Mouse (Mus musculus) stomach, postnatal 0 days (tissue): ENCODE results near the gene Tor1a. TPM values are rescaled to one million over a fixed set of nuclear protein-coding genes. Genes with fewer than 3 reads are reported as not detected.
A peak's percentile ranks its signal among the peaks of the same experiment; 100 is the strongest.
"Not testable (repeated sequence)": the region's sequence is repeated elsewhere in the genome, so short reads cannot be mapped to it uniquely, and the experiment has no call there.

ENCODE experiments used
- ATAC-seq: fragments of 200-750 bp; cut with Nextera tagmentation; 2 replicates; pipeline ENCODE4 v1.8.0; 2017; ENCODE audit not compliant: low FRiP score, low TSS enrichment
- DNase-seq: peaks from one replicate; pipeline ENCODE4 v3.0.0-alpha.2; 2016; ENCODE audit warnings: low spot score
- H3K27ac ChIP-seq: fragments of 300-500 bp; sonication (generic); replicated peaks from 2 replicates; pipeline ENCODE4 v1.5.1; 2014; ENCODE audit warnings: mild to moderate bottlenecking, control low read depth
- H3K27me3 ChIP-seq: fragments of 300-500 bp; sonication (generic); 2 replicates; pipeline ENCODE4 v1.6.1; 2014; ENCODE audit warnings: low read length; ENCODE audit not compliant: control insufficient read depth, insufficient read depth
- H3K36me3 ChIP-seq: fragments of 300-500 bp; sonication (generic); 2 replicates; pipeline ENCODE4 v1.6.1; 2014; ENCODE audit warnings: low read length, mixed read lengths; ENCODE audit not compliant: control insufficient read depth, insufficient read depth
- H3K4me1 ChIP-seq: fragments of 300-500 bp; sonication (generic); replicated peaks from 2 replicates; pipeline ENCODE4 v1.6.1; 2014; ENCODE audit warnings: antibody characterized with exemption; ENCODE audit not compliant: control insufficient read depth, insufficient read depth
- H3K4me2 ChIP-seq: fragments of 300-500 bp; sonication (generic); replicated peaks from 2 replicates; pipeline ENCODE4 v1.6.1; 2014; ENCODE audit warnings: low read depth, mild to moderate bottlenecking, control low read depth, moderate library complexity
- H3K4me3 ChIP-seq: fragments of 300-500 bp; sonication (generic); 2 replicates; pipeline ENCODE4 v1.5.1; 2014; ENCODE audit warnings: low read depth, low read length, control low read depth
- H3K9ac ChIP-seq: fragments of 300-500 bp; sonication (generic); 2 replicates; pipeline ENCODE4 v1.6.1; 2014; ENCODE audit warnings: mild to moderate bottlenecking, low read length, control low read depth, mixed read lengths
- H3K9me3 ChIP-seq: fragments of 300-500 bp; sonication (generic); 2 replicates; pipeline ENCODE4 v1.6.1; 2016; ENCODE audit warnings: low read length; ENCODE audit not compliant: control insufficient read depth
- CTCF ChIP-seq: IDR thresholded peaks from 2 replicates; pipeline ENCODE4 v1.5.1; 2016; ENCODE audit warnings: antibody characterized with exemption, low read depth, mild to moderate bottlenecking, moderate library complexity
- EP300 ChIP-seq: optimal IDR thresholded peaks from 2 replicates; pipeline ENCODE3; 2016; ENCODE audit warnings: antibody characterized with exemption
- WGBS: fragments of 180-500 bp; shearing (Covaris S2); extraction: QIAGEN DNeasy Blood & Tissue Kit; methylation state at CpG from one replicate; pipeline ENCODE4 v1.1.7; 2014; 5-methylcytosine and 5-hydroxymethylcytosine counted together
- polyA plus RNA-seq: library from polyadenylated mRNA; unstranded; fragments of >200 nt; fragmentation: Nextera tagmentation; extraction: Ambion mirVana; gene quantifications from 2 replicates; pipeline ENCODE4 v1.2.1, GENCODE M21; 2015

The Tor1a gene
- polyA plus RNA-seq, 1 experiment from 2014 or later = 51.2 TPM

- Histone ChIP-seq H3K9me3 (no peaks in the 10 kb centered on the region), H3K27me3 (no peaks in the 10 kb centered on the region), H3K4me3 (peak overlapping the region; percentile 73), H3K27ac (peak overlapping the region; percentile 85), H3K9ac (0 out of 2 replicates have a peak overlapping the region, but pooled peaks have one; percentile 8), H3K4me1 (peaks cover 5% of the 10 kb centered on the region; the same call in 1 of the 2 replicates), H3K36me3 (peaks cover 10% of the 10 kb centered on the region), H3K4me2 (peak overlapping the region; percentile 84)
- no peak for DNase-seq
- ATAC-seq = no peak; the same call in 1 of the 2 replicates
- WGBS = 24% methylated on average over 5 of the region's 5 CpGs
- TF ChIP-seq EP300 (no peak), CTCF (no peak)
Observed at GRCm38 (mm10) chr2:30952457-30952823, 15.3 kb downstream of the Tor1a start.

- no peak for TF ChIP-seq EP300
- TF ChIP-seq CTCF = peak; percentile 93
- Histone ChIP-seq H3K27ac (0 out of 2 replicates have a peak overlapping the region, but pooled peaks have one; percentile 69), H3K4me2 (peak overlapping the region; percentile 41), H3K27me3 (no peaks in the 10 kb centered on the region), H3K4me3 (peak overlapping the region; percentile 28), H3K4me1 (no peaks in the 10 kb centered on the region), H3K9ac (no peak overlapping the region), H3K36me3 (no peaks in the 10 kb centered on the region), H3K9me3 (no peaks in the 10 kb centered on the region)
- WGBS = 23% methylated on average over 16 of the region's 16 CpGs
- ATAC-seq = peak; percentile 76
- DNase-seq = peak; percentile 78
Observed at GRCm38 (mm10) chr2:30942603-30943011, 25.1 kb downstream of the Tor1a start.

- DNase-seq = peak; percentile 74
- H3K9ac ChIP-seq, H3K9me3 ChIP-seq, H3K4me2 ChIP-seq, H3K27me3 ChIP-seq, H3K36me3 ChIP-seq, H3K4me3 ChIP-seq, H3K4me1 ChIP-seq: not testable (repeated sequence)
- H3K27ac ChIP-seq = peak overlapping the region; percentile 65; the same call in 1 of the 2 replicates
- peak; percentile 38 for ATAC-seq
- WGBS = 35% methylated on average over 7 of the region's 7 CpGs
- peak; percentile 51 for TF ChIP-seq CTCF
Observed at GRCm38 (mm10) chr2:30942116-30942515, 25.6 kb downstream of the Tor1a start.

DNA sequence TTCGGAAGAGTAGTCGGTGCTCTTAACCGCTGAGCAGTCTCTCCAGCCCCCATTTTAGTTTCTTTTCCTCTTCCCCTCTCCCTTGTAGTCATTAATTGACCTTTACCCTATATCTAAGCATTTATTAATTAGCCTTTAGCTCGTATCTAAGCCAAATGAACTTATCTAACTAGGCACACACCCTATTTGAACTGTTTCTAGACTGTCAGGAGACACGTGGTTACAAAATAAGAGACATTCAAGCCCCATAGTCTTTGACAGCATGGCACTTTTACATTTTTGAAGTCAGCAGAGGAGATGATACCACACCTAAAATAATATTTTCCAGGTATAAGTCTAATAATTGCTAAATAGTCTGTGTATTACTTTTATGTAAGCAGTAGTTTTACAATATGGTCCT lies 26.1 kb downstream of the Tor1a start:
- no peak overlapping the region for H3K4me2 ChIP-seq
- 70% methylated on average over 5 of the region's 5 CpGs for WGBS
- H3K36me3 ChIP-seq = no peaks in the 10 kb centered on the region
- DNase-seq = no peak
- H3K27me3 ChIP-seq = no peaks in the 10 kb centered on the region
- TF ChIP-seq CTCF (no peak), EP300 (no peak)
- H3K9me3 ChIP-seq = no peaks in the 10 kb centered on the region
- no peak overlapping the region for H3K9ac ChIP-seq
- no peak overlapping the region for H3K4me3 ChIP-seq
- H3K4me1 ChIP-seq = no peaks in the 10 kb centered on the region
- no peak for ATAC-seq
- peak overlapping the region; percentile 65; the same call in 1 of the 2 replicates for H3K27ac ChIP-seq

DNA sequence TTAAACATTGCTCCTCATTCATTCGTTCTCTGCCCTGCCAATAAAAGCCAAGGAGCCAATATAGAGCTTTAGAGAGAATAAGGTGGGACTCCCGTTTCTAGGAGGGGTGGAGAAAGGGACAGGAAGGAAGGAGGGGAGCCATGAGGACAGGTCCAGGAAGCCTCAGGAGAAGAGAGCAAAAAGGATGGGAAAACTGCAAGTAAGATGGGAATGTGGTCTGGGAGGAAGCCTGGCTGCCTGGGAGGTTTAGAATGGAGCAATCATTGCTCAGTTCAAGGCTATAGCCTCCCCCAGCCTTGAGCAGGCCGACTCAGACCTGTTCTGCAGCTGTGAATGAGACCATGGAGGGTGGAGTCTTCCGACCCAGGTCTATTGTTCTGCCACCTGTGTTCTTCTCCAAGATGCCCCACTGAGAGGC lies 29.1 kb downstream of the Tor1a start:
- H3K4me1 ChIP-seq = no peaks in the 10 kb centered on the region
- no peak overlapping the region for H3K4me3 ChIP-seq
- no peaks in the 10 kb centered on the region for H3K9me3 ChIP-seq
- DNase-seq (no peak), ATAC-seq (no peak)
- H3K27me3 ChIP-seq = no peaks in the 10 kb centered on the region
- WGBS = 39% methylated on average over 4 of the region's 4 CpGs
- H3K4me2 ChIP-seq = no peak overlapping the region
- H3K36me3 ChIP-seq = no peaks in the 10 kb centered on the region
- no peak overlapping the region for H3K9ac ChIP-seq
- no peak for TF ChIP-seq CTCF
- no peak for TF ChIP-seq EP300
- 0 out of 2 replicates have a peak overlapping the region, but pooled peaks have one; percentile 8 for H3K27ac ChIP-seq

DNA sequence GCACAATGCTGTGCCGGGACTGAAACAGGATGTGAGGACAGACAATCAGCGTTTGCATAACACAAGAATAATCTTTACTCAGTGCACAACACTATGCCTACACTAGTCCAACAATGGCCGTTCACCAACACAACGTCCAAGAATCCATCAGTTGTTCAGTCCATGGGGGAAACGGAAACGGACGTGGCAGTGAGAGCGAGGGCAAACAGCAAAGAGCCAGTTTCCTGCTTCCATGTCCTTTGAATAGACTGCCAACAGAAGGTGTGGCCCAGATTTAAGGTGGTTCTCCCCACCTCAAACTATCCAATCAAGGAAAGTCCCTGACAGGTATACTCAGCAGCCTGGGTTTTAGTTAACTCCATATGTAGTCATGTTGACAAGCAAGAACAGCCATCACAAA lies 30.0 kb downstream of the Tor1a start:
- Histone ChIP-seq H3K27me3 (no peaks in the 10 kb centered on the region), H3K27ac (no peak overlapping the region), H3K4me2 (no peak overlapping the region), H3K4me1 (no peaks in the 10 kb centered on the region), H3K9me3 (no peaks in the 10 kb centered on the region), H3K36me3 (no peaks in the 10 kb centered on the region), H3K4me3 (no peak overlapping the region), H3K9ac (no peak overlapping the region)
- 51% methylated on average over 8 of the region's 8 CpGs for WGBS
- ATAC-seq (no peak), DNase-seq (no peak)
- TF ChIP-seq EP300 (no peak), CTCF (no peak)
